Mouse (Mus musculus): ENCODE measurements around the gene BC030500.

DNA sequence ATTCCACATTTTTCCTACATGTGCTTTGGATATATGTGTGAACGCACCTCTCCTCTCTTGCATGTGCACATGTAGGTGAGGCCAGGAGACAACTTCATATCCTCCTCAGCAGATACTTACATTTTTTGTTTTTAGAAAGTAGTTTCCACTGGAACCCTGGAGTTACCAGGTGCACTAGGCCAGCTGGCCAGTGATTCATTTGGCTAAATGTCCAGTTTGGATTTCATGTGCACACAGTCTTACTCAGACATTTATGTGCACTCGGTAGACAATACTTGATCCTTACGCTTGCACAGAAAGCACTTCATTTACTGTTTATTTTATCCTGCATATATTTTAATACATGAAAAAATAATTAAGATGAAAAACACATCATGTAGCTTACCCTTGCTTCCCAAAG lies 21.0 kb upstream of the BC030500 start:
- no peak for TF ChIP-seq EP300 (optimal IDR thresholded peaks at IDR 0.05)
- TF ChIP-seq CTCF (IDR thresholded peaks at IDR 0.05; ENCODE audit: low read depth), result no peak
